Mouse (Mus musculus) heart, embryonic 16.5 days (tissue): ENCODE data around the gene Rbx1. TPM values are rescaled to one million over a fixed set of nuclear protein-coding genes. Genes with fewer than 3 reads are reported as not detected.
A peak's percentile ranks its signal among the peaks of the same experiment; 100 is the strongest.
"Not testable (repeated sequence)": the region's sequence is repeated elsewhere in the genome, so short reads cannot be mapped to it uniquely, and the experiment has no call there.

Experiments used
- ATAC-seq: fragments of 200-750 bp; cut with Nextera tagmentation; replicated peaks from 2 replicates; pipeline ENCODE4 v1.8.0; 2017; ENCODE audit warnings: moderate number of reproducible peaks; ENCODE audit not compliant: insufficient read depth, low FRiP score; ENCODE audit errors: extremely low read depth
- H3K27ac ChIP-seq: fragments of 300-500 bp; sonication (generic); 2 replicates; pipeline ENCODE4 v1.5.1; 2014; ENCODE audit warnings: mild to moderate bottlenecking, low read length, control low read depth, moderate library complexity
- H3K27me3 ChIP-seq: fragments of 300-500 bp; sonication (generic); 2 replicates; pipeline ENCODE4 v1.6.1; 2014; ENCODE audit warnings: low read length, mixed read lengths; ENCODE audit not compliant: control insufficient read depth, insufficient read depth
- H3K36me3 ChIP-seq: fragments of 300-500 bp; sonication (generic); 2 replicates; pipeline ENCODE4 v1.6.1; 2014; ENCODE audit not compliant: control insufficient read depth, insufficient read depth
- H3K4me1 ChIP-seq: fragments of 300-500 bp; sonication (generic); 2 replicates; pipeline ENCODE4 v1.6.1; 2014; ENCODE audit warnings: low read length, mixed read lengths; ENCODE audit not compliant: control insufficient read depth, insufficient read depth
- H3K4me2 ChIP-seq: fragments of 300-500 bp; sonication (generic); 2 replicates; pipeline ENCODE4 v1.6.1; 2014; ENCODE audit warnings: low read depth, mild to moderate bottlenecking, control low read depth, low read length
- H3K4me3 ChIP-seq: fragments of 300-500 bp; sonication (generic); 2 replicates; pipeline ENCODE4 v1.5.1; 2014; ENCODE audit warnings: mild to moderate bottlenecking, control low read depth, low read length
- H3K9ac ChIP-seq: fragments of 300-500 bp; sonication (generic); 2 replicates; pipeline ENCODE4 v1.6.1; 2014; ENCODE audit warnings: low read length, control low read depth
- H3K9me3 ChIP-seq: fragments of 300-500 bp; sonication (generic); replicated peaks from 2 replicates; pipeline ENCODE4 v1.6.1; 2016; ENCODE audit warnings: low read length; ENCODE audit not compliant: control insufficient read depth
- WGBS: fragments of 180-500 bp; shearing (Covaris S2); extraction: QIAGEN DNeasy Blood & Tissue Kit; methylation state at CpG from one replicate; pipeline ENCODE4 v1.1.7; 2014; 5-methylcytosine and 5-hydroxymethylcytosine counted together
- polyA plus RNA-seq: library from polyadenylated mRNA; unstranded; fragments of >200 nt; fragmentation: Nextera tagmentation; extraction: Ambion mirVana; gene quantifications from 2 replicates; pipeline ENCODE4 v1.2.1, GENCODE M21; 2015

The Rbx1 gene
- polyA plus RNA-seq, 1 experiment from 2014 or later, result 344 TPM

DNA sequence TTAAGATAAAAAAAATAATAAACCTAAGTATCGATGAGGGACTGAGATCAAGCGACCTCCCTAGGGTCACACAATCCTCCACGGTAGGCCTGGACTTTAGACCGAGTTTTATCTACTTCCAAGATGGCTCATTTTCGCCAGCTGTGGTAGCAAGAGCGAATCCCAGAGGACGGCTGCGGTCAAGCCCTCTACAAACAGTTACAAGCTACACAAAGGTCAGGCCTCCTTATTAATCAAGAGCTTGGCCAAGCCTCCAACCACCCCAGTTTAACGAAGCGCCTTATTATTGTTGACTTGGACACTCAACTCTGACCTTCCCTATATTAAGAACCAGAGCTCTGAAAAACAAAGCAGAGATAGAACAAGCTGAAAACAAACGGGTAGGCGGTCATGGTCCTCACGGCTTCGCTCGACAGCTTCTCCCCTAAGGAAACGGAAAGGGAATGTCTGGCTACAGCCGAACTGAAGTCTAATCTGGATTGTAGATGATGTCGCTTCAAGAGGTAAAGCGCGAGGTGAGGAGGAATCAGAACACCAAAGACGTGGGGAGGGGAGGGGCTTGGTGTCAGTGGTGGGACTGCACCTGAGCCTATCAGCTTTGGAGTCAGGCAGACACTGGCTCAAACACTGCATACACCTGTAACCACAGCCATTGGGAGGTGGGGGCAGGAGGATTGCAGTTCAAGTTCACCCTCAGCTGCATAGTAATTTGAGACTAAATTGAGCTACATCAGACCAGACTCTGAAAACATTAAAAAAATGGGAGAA is 13.5 kb downstream of the Rbx1 start:
- Histone ChIP-seq H3K27ac (no peak overlapping the region), H3K9ac (no peak overlapping the region), H3K4me1 (peaks cover 2% of the 10 kb centered on the region; the same call in 1 of the 2 replicates), H3K4me2 (no peak overlapping the region), H3K36me3 (peaks cover 8% of the 10 kb centered on the region), H3K4me3 (no peak overlapping the region), H3K27me3 (no peaks in the 10 kb centered on the region), H3K9me3 (no peaks in the 10 kb centered on the region)
- 59% methylated on average over 21 of the region's 21 CpGs for WGBS
- no peak for ATAC-seq

DNA sequence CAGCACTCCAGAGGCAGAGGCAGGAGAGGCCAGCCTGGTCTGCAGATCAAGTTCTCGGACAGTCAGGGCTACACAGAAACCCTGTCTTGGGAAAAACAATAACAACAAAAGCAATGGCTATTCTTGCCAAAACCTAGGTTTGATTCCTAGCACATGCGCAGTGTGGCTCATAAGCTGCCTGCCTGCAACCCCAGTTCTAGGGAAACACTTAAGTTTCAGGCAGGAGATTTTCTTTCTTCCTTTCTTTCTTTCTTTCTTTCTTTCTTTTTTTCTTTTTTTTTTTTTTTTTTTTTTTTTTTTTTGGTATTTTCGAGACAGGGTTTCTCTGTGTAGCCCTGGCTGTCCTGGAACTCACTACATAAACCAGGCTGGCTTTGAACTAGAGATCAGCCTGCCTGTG is 14.2 kb downstream of the Rbx1 start:
- WGBS, result 72% methylated on average over 3 of the region's 3 CpGs
- not testable (repeated sequence) for H3K27me3 ChIP-seq, H3K9me3 ChIP-seq, H3K4me1 ChIP-seq, H3K27ac ChIP-seq, ATAC-seq, H3K4me3 ChIP-seq, H3K9ac ChIP-seq, H3K4me2 ChIP-seq, H3K36me3 ChIP-seq

- H3K9me3 ChIP-seq, result no peaks in the 10 kb centered on the region
- H3K27ac ChIP-seq, result no peak overlapping the region
- H3K4me2 ChIP-seq, result peak overlapping the region; percentile 69
- 15% methylated on average over 13 of the region's 13 CpGs for WGBS
- H3K4me3 ChIP-seq, result peak overlapping the region; percentile 48
- peaks cover 2% of the 10 kb centered on the region; the same call in 1 of the 2 replicates for H3K4me1 ChIP-seq
- no peak for ATAC-seq
- H3K27me3 ChIP-seq, result no peaks in the 10 kb centered on the region
- H3K9ac ChIP-seq, result peak overlapping the region; percentile 8
- no peaks in the 10 kb centered on the region for H3K36me3 ChIP-seq
Measured at GRCm38 (mm10) chr15:81480977-81481379, 14.9 kb downstream of the Rbx1 start.

GRCm38 (mm10) chr15:81482966-81483365 is 16.9 kb downstream of the Rbx1 start:
- H3K27ac ChIP-seq, result no peak overlapping the region
- WGBS, result 80% methylated on average over 2 of the region's 2 CpGs

GRCm38 (mm10) chr15:81483691-81484090 is 17.6 kb downstream of the Rbx1 start:
- WGBS, result 86% methylated on average over 6 of the region's 6 CpGs
- H3K4me2 ChIP-seq, result no peak overlapping the region
- 0 out of 2 replicates have a peak, but pooled peaks cover 2% of the 10 kb centered on the region for H3K4me1 ChIP-seq
- H3K27ac ChIP-seq, result no peak overlapping the region
- H3K27me3 ChIP-seq, result no peaks in the 10 kb centered on the region
- no peak for ATAC-seq
- H3K36me3 ChIP-seq, result no peaks in the 10 kb centered on the region
- H3K9ac ChIP-seq, result no peak overlapping the region
- H3K4me3 ChIP-seq, result no peak overlapping the region
- H3K9me3 ChIP-seq, result no peaks in the 10 kb centered on the region

More at GRCm38 (mm10) chr15:81482966-81483365, 16.9 kb downstream of the Rbx1 start:
- no peak for ATAC-seq
- Histone ChIP-seq H3K4me1 (0 out of 2 replicates have a peak, but pooled peaks cover 2% of the 10 kb centered on the region), H3K4me2 (no peak overlapping the region), H3K9ac (no peak overlapping the region), H3K4me3 (no peak overlapping the region), H3K9me3 (no peaks in the 10 kb centered on the region), H3K36me3 (no peaks in the 10 kb centered on the region), H3K27me3 (no peaks in the 10 kb centered on the region)

DNA sequence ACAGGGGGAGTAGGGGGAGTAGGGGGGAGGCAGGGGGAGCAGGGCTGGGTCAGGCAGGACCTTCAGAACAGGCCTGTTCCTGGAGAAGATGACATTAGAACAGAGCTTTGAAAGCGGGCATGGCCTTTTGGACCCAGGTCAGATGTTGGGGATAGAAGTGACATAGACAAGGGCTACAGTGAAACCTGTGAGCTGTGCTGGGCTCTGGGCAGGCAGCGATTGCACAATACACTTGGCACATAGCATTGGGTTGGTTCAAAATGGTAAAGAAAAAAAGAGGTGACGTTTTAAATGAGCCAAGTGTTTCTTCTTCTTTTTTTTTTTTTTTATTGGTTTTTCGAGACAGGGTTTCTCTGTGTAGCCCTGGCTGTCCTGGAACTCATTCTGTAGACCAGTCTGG is 19.4 kb downstream of the Rbx1 start:
- no peak overlapping the region for H3K4me3 ChIP-seq
- no peak overlapping the region for H3K4me2 ChIP-seq
- no peaks in the 10 kb centered on the region for H3K9me3 ChIP-seq
- no peak for ATAC-seq
- H3K27ac ChIP-seq, result no peak overlapping the region
- 83% methylated on average over 4 of the region's 4 CpGs for WGBS
- H3K9ac ChIP-seq, result no peak overlapping the region
- H3K27me3 ChIP-seq, result no peaks in the 10 kb centered on the region
- H3K4me1 ChIP-seq, result 0 out of 2 replicates have a peak, but pooled peaks cover 2% of the 10 kb centered on the region
- no peaks in the 10 kb centered on the region for H3K36me3 ChIP-seq

- H3K9ac ChIP-seq, result no peak overlapping the region
- H3K4me1 ChIP-seq, result no peaks in the 10 kb centered on the region
- H3K27me3 ChIP-seq, result no peaks in the 10 kb centered on the region
- 81% methylated on average over 2 of the region's 2 CpGs for WGBS
- no peak overlapping the region for H3K27ac ChIP-seq
- no peaks in the 10 kb centered on the region for H3K36me3 ChIP-seq
- H3K4me3 ChIP-seq, result no peak overlapping the region
- ATAC-seq, result no peak
- no peaks in the 10 kb centered on the region for H3K9me3 ChIP-seq
- H3K4me2 ChIP-seq, result no peak overlapping the region
Measured at GRCm38 (mm10) chr15:81503466-81503865, 37.4 kb downstream of the Rbx1 start.

GRCm38 (mm10) chr15:81503995-81504394 is 37.9 kb downstream of the Rbx1 start:
- no peak overlapping the region for H3K4me2 ChIP-seq
- H3K27me3 ChIP-seq, result no peaks in the 10 kb centered on the region
- H3K4me1 ChIP-seq, result no peaks in the 10 kb centered on the region
- no peak overlapping the region for H3K9ac ChIP-seq
- no peak overlapping the region for H3K27ac ChIP-seq
- H3K9me3 ChIP-seq, result no peaks in the 10 kb centered on the region
- ATAC-seq, result no peak
- WGBS, result 82% methylated on average over 2 of the region's 2 CpGs
- no peaks in the 10 kb centered on the region for H3K36me3 ChIP-seq
- H3K4me3 ChIP-seq, result no peak overlapping the region

- Histone ChIP-seq H3K4me1 (peaks cover 4% of the 10 kb centered on the region; the same call in 1 of the 2 replicates), H3K4me3 (no peak overlapping the region), H3K36me3 (no peaks in the 10 kb centered on the region), H3K9me3 (no peaks in the 10 kb centered on the region), H3K27me3 (no peaks in the 10 kb centered on the region), H3K4me2 (no peak overlapping the region), H3K9ac (no peak overlapping the region), H3K27ac (no peak overlapping the region)
- no peak for ATAC-seq
Measured at GRCm38 (mm10) chr15:81507201-81507600, 41.1 kb downstream of the Rbx1 start.
